Mouse (Mus musculus) liver, embryonic 12.5 days (tissue): Measurements from ENCODE around the gene Emsy. TPM values are rescaled to one million over a fixed set of nuclear protein-coding genes. Genes with fewer than 3 reads are reported as not detected.
A peak's percentile ranks its signal among the peaks of the same experiment; 100 is the strongest.

Source experiments
- ATAC-seq: fragments of 200-750 bp; cut with Nextera tagmentation; 2 replicates; pipeline ENCODE4 v1.8.0; 2017; ENCODE audit warnings: moderate number of reproducible peaks, mild to moderate bottlenecking, moderate library complexity
- H3K27ac ChIP-seq: fragments of 300-500 bp; sonication (generic); 2 replicates; pipeline ENCODE4 v1.5.1; 2016; ENCODE audit warnings: mild to moderate bottlenecking
- H3K27me3 ChIP-seq: fragments of 300-500 bp; sonication (generic); replicated peaks from 2 replicates; pipeline ENCODE4 v1.6.1; 2016; ENCODE audit warnings: mild to moderate bottlenecking, moderate library complexity
- H3K36me3 ChIP-seq: fragments of 300-500 bp; sonication (generic); 2 replicates; pipeline ENCODE4 v1.6.1; 2016; ENCODE audit warnings: mild to moderate bottlenecking, moderate library complexity
- H3K4me1 ChIP-seq: fragments of 300-500 bp; sonication (generic); 2 replicates; pipeline ENCODE4 v1.6.1; 2016
- H3K4me2 ChIP-seq: fragments of 300-500 bp; sonication (generic); 2 replicates; pipeline ENCODE4 v1.6.1; 2016; ENCODE audit warnings: mild to moderate bottlenecking, moderate library complexity
- H3K4me3 ChIP-seq: fragments of 300-500 bp; sonication (generic); 2 replicates; pipeline ENCODE4 v1.5.1; 2016; ENCODE audit warnings: mild to moderate bottlenecking, moderate library complexity
- H3K9ac ChIP-seq: fragments of 300-500 bp; sonication (generic); 2 replicates; pipeline ENCODE4 v1.6.1; 2016; ENCODE audit warnings: mild to moderate bottlenecking, moderate library complexity
- H3K9me3 ChIP-seq: fragments of 300-500 bp; sonication (generic); replicated peaks from 2 replicates; pipeline ENCODE4 v1.6.1; 2016; ENCODE audit warnings: mild to moderate bottlenecking, moderate library complexity
- WGBS: fragments of 180-500 bp; shearing (Covaris S2); methylation state at CpG from one replicate; pipeline ENCODE4 v1.1.7; 2016; ENCODE audit not compliant: insufficient replicate concordance; 5-methylcytosine and 5-hydroxymethylcytosine counted together
- polyA plus RNA-seq: library from polyadenylated mRNA; unstranded; fragments of >200 nt; fragmentation: Nextera tagmentation; extraction: Ambion mirVana; gene quantifications from 2 replicates; pipeline ENCODE4 v1.2.1, GENCODE M21; 2016

The Emsy gene
- polyA plus RNA-seq, 1 experiment from 2014 or later, result 10.4 TPM

DNA sequence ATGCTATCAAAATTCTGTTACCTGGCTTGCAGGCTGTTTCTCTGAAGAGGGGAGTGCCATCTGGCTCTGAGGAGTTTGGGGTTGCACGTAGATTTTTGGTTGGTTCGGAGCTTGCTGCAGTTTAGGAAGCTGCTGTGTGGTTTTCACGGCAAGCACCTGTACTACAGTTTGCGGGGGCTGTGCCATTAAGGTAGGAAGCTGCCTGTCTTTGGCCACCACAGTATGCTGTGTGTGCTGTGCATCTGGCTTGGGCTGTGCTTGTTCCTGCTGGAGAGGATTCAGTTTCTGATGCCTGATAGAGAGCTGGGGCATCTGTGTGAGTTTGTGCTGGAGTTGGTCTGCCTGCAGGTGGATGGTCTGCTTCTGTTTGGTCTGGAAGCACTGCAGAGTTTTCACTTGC lies 61.9 kb downstream of the Emsy start:
- no peak overlapping the region for H3K4me2 ChIP-seq
- no peak overlapping the region for H3K4me3 ChIP-seq
- H3K27me3 ChIP-seq, result no peaks in the 10 kb centered on the region
- H3K27ac ChIP-seq, result no peak overlapping the region
- WGBS, result 86% methylated on average over 4 of the region's 4 CpGs
- no peaks in the 10 kb centered on the region for H3K4me1 ChIP-seq
- no peak overlapping the region for H3K9ac ChIP-seq
- ATAC-seq, result no peak
- peaks cover 76% of the 10 kb centered on the region for H3K36me3 ChIP-seq
- H3K9me3 ChIP-seq, result no peaks in the 10 kb centered on the region

DNA sequence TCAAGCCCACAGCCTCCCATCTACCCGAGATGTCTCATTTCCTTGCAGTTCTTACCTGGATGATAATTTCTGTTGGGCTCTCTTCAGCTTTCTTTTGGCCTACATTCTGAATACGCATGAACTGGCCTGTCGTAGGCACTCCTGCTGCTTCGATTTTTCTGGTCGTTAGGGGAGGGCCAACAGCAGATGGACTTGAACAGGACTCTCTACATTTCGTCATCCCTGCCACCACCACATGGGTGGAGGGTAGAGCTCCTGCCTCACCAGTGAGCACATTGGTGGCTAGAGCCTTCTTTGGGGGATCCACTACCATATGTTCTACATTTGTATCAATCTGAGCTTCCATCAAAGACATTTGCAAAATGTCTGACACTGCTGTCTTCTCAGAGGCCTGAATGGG lies 63.3 kb downstream of the Emsy start:
- no peak for ATAC-seq
- no peaks in the 10 kb centered on the region for H3K4me1 ChIP-seq
- H3K36me3 ChIP-seq, result peaks cover 70% of the 10 kb centered on the region
- H3K9ac ChIP-seq, result no peak overlapping the region
- no peak overlapping the region for H3K4me2 ChIP-seq
- no peak overlapping the region for H3K27ac ChIP-seq
- H3K27me3 ChIP-seq, result no peaks in the 10 kb centered on the region
- WGBS, result 75% methylated on average over 6 of the region's 6 CpGs
- no peaks in the 10 kb centered on the region for H3K9me3 ChIP-seq
- H3K4me3 ChIP-seq, result no peak overlapping the region

DNA sequence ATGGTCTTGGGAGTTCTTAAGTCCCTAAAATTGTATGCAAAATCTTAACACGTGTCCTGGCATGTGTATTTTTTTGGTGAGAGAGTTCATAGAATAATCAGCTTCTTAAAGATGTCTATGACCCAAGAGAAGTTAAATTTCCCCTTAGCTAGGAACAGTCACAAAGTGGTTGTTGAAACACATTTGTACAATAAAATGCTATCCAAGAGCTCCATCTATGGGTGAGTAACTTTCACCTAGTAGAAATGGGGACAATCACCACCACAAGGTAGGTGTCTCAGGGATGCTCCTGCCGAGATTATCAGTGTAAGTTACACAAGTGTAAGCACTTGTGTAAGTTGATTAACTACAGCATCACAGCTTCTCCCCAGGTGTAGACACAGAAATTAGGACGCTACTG lies 67.6 kb downstream of the Emsy start:
- Histone ChIP-seq H3K9me3 (no peaks in the 10 kb centered on the region), H3K9ac (no peak overlapping the region), H3K27me3 (no peaks in the 10 kb centered on the region), H3K4me2 (no peak overlapping the region), H3K36me3 (peaks cover 39% of the 10 kb centered on the region), H3K4me3 (no peak overlapping the region), H3K27ac (no peak overlapping the region), H3K4me1 (no peaks in the 10 kb centered on the region)
- ATAC-seq, result no peak
- WGBS, result 66% methylated on average over 3 of the region's 3 CpGs

DNA sequence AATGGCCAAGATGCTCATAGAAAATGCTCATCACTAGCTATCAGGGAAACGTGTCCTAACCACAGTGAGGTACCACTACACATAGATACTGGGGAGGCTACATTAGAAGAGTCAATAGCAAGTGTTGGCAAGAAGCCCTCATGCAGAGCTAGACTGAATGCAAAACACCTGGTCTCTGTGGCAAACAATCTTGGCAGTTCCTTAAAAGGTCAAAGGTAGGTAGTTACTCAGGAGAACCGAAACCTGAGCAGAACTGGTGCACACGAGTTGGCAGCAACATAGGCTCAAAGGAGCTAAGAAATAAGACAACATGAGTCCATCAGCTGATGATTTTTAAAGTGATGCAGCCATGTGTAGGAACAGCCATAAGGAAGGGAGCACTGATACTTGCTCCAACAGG lies 70.3 kb downstream of the Emsy start:
- no peak overlapping the region for H3K4me2 ChIP-seq
- H3K27me3 ChIP-seq, result no peaks in the 10 kb centered on the region
- H3K36me3 ChIP-seq, result peaks cover 25% of the 10 kb centered on the region
- 73% methylated on average over 3 of the region's 3 CpGs for WGBS
- H3K9ac ChIP-seq, result no peak overlapping the region
- no peak overlapping the region for H3K4me3 ChIP-seq
- no peaks in the 10 kb centered on the region for H3K9me3 ChIP-seq
- ATAC-seq, result no peak
- no peak overlapping the region for H3K27ac ChIP-seq
- H3K4me1 ChIP-seq, result no peaks in the 10 kb centered on the region

DNA sequence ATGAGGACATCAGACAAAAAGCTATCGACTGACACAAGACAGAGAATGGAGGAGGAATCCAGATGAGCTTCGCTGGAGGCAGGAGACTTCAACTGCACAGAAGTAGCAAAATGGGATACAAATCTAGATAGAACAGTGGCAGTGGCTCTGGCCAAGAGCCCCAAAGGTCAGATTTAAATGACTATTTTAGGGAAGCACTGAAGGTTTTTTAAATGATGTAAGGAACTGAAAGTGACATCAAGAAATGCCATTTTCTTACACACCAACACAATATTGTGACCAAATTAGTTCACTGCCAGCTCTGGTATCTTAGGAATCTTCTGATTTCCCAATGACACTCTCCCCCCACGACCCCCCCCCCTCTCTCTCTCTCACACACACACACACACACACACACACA lies 72.0 kb downstream of the Emsy start:
- Histone ChIP-seq H3K27me3 (no peaks in the 10 kb centered on the region), H3K4me1 (no peaks in the 10 kb centered on the region), H3K4me2 (no peak overlapping the region), H3K36me3 (peaks cover 7% of the 10 kb centered on the region), H3K4me3 (no peak overlapping the region), H3K27ac (no peak overlapping the region), H3K9me3 (no peaks in the 10 kb centered on the region), H3K9ac (no peak overlapping the region)
- no peak for ATAC-seq
- WGBS, result 57% methylated on average over 3 of the region's 3 CpGs

DNA sequence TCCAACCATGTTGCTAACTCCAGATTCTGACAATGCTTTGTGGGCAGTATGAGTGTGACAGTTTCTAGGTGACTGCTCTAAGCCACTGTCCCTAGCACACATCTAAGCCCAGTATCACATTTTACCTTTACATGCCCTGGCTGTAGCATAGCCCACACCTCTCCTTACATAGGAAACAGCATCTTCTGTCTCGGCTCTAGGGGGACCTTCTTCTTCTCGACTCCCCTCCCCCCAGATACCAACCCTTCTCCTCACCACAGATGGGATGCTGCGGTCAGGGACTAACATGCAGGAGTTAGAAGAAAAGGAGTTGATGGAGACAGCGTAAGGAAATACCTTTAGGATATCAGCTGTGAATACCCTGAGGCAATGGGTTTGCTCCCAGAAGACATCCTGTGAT lies 75.3 kb downstream of the Emsy start:
- no peaks in the 10 kb centered on the region for H3K9me3 ChIP-seq
- H3K4me1 ChIP-seq, result no peaks in the 10 kb centered on the region
- H3K4me2 ChIP-seq, result no peak overlapping the region
- WGBS, result 60% methylated on average over 4 of the region's 4 CpGs
- H3K27me3 ChIP-seq, result no peaks in the 10 kb centered on the region
- no peak for ATAC-seq
- no peak overlapping the region for H3K4me3 ChIP-seq
- H3K9ac ChIP-seq, result no peak overlapping the region
- H3K36me3 ChIP-seq, result no peaks in the 10 kb centered on the region
- no peak overlapping the region for H3K27ac ChIP-seq

DNA sequence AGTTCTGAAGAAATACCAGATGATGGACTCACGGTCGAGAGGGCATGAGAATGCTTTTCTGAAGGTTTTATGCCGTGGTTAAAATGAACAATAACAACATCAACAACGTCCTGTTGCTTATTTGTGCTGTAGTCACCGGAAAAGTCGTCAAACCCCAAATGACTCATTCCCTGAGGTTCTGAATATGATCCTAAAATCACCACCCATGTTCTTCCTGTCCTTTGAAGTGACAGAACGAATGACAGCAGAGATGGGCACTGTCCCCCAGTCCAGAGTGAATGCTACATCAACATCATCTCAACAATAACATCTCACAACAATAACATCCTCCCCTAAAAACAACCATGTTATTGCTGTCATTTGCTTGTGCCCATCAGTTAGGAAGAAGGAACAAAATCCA lies 76.1 kb downstream of the Emsy start:
- WGBS, result 55% methylated on average over 7 of the region's 7 CpGs
- Histone ChIP-seq H3K27me3 (no peaks in the 10 kb centered on the region), H3K4me3 (no peak overlapping the region), H3K36me3 (no peaks in the 10 kb centered on the region), H3K4me1 (no peaks in the 10 kb centered on the region), H3K9me3 (no peaks in the 10 kb centered on the region), H3K4me2 (no peak overlapping the region), H3K9ac (no peak overlapping the region), H3K27ac (no peak overlapping the region)
- no peak for ATAC-seq

GRCm38 (mm10) chr7:98579731-98580130 lies 76.9 kb downstream of the Emsy start:
- 49% methylated on average over 6 of the region's 6 CpGs for WGBS
- Histone ChIP-seq H3K27me3 (no peaks in the 10 kb centered on the region), H3K36me3 (no peaks in the 10 kb centered on the region), H3K9me3 (no peaks in the 10 kb centered on the region), H3K4me3 (no peak overlapping the region), H3K4me2 (no peak overlapping the region), H3K9ac (no peak overlapping the region), H3K4me1 (0 out of 2 replicates have a peak, but pooled peaks cover 2% of the 10 kb centered on the region), H3K27ac (no peak overlapping the region)
- ATAC-seq, result no peak

DNA sequence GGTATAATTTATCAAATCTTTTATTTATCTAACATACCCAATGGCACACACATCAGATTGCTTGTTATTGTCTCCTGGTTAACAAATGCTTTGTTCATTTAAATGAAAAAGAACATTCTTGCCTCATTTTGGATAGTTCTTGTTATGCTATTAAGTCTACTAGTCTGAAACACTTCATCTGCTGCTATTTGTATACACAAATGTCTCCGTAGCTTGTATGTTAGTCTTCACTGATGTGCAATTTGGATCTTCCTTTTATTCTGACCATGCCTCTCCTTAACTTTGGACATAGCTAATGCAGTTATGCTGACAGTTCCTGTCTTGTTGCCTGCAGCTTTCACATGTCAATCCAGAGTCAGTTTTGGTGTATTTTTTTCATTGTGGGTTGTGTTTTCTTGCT lies 79.1 kb downstream of the Emsy start:
- ATAC-seq, result no peak
- WGBS, result 65% methylated on average over 1 of the region's 1 CpGs

DNA sequence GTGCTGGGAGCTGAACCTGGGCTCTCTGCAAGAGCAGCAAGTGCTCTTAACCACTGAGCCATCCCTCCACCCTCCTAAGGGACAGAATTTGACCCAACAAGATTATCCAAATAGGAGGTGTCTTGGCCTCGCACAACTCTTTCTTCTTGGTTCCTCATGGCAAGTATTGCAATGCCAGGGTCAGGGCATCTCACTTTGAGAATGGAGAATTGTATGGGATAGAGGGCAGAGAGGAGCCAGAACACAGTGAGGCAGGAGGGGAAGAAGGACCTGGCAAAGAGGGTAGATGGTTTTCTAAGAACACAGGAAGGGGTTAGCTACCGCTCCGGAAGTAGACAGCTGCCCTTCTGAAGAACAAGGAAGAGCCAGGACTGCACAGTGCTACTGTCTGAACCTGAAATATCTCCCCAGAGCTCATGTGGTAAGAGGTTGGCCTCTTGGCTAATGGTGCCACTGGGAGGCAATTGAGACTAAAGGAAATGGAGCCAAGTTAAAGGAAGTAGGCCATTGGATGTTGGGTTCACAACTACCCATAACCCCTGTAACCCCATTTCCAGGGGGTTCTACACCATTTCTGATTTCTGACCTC lies 80.8 kb downstream of the Emsy start:
- ATAC-seq, result no peak
- Histone ChIP-seq H3K9ac (no peak overlapping the region), H3K4me2 (no peak overlapping the region), H3K36me3 (no peaks in the 10 kb centered on the region), H3K9me3 (no peaks in the 10 kb centered on the region), H3K27me3 (no peaks in the 10 kb centered on the region), H3K4me3 (no peak overlapping the region), H3K4me1 (peaks cover 29% of the 10 kb centered on the region), H3K27ac (no peak overlapping the region)
- WGBS, result 83% methylated on average over 3 of the region's 3 CpGs

More for the DNA sequence above, 79.1 kb downstream of the Emsy start:
- Histone ChIP-seq H3K36me3 (no peaks in the 10 kb centered on the region), H3K27me3 (no peaks in the 10 kb centered on the region), H3K9me3 (no peaks in the 10 kb centered on the region), H3K27ac (no peak overlapping the region), H3K4me3 (no peak overlapping the region), H3K9ac (no peak overlapping the region), H3K4me1 (peaks cover 24% of the 10 kb centered on the region), H3K4me2 (no peak overlapping the region)

DNA sequence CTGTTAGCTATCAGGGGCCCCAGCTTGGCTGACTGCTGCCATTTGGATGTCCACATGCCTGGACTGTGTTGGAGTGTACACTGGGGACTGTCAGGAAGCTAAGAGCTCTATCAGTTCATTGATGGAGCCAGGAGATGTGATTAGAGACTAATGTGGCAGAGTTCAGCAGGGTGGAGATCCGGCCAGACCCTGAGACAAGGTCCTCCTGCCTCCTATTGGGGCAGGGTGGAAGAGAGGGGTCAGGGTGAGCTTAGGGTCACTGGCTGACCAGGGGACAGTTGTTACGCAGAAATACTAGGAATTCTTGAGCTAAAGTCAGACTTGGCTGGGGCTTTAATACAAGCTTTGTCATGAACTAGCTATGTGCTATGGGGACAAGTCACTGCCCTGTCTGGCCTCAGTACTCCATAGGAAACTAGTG lies 81.8 kb downstream of the Emsy start:
- WGBS, result 74% methylated on average over 2 of the region's 2 CpGs
- no peak overlapping the region for H3K27ac ChIP-seq
- ATAC-seq, result no peak

GRCm38 (mm10) chr7:98574271-98574670 lies 82.3 kb downstream of the Emsy start:
- no peak overlapping the region for H3K27ac ChIP-seq
- no peak overlapping the region for H3K4me2 ChIP-seq
- no peaks in the 10 kb centered on the region for H3K36me3 ChIP-seq
- H3K9ac ChIP-seq, result no peak overlapping the region
- peaks cover 29% of the 10 kb centered on the region for H3K4me1 ChIP-seq
- H3K27me3 ChIP-seq, result no peaks in the 10 kb centered on the region
- ATAC-seq, result no peak
- H3K9me3 ChIP-seq, result no peaks in the 10 kb centered on the region
- H3K4me3 ChIP-seq, result no peak overlapping the region
- 78% methylated on average over 7 of the region's 7 CpGs for WGBS

More for the DNA sequence above, 81.8 kb downstream of the Emsy start:
- Histone ChIP-seq H3K4me1 (peaks cover 29% of the 10 kb centered on the region), H3K27me3 (no peaks in the 10 kb centered on the region), H3K9ac (no peak overlapping the region), H3K36me3 (no peaks in the 10 kb centered on the region), H3K4me2 (no peak overlapping the region), H3K9me3 (no peaks in the 10 kb centered on the region), H3K4me3 (no peak overlapping the region)

DNA sequence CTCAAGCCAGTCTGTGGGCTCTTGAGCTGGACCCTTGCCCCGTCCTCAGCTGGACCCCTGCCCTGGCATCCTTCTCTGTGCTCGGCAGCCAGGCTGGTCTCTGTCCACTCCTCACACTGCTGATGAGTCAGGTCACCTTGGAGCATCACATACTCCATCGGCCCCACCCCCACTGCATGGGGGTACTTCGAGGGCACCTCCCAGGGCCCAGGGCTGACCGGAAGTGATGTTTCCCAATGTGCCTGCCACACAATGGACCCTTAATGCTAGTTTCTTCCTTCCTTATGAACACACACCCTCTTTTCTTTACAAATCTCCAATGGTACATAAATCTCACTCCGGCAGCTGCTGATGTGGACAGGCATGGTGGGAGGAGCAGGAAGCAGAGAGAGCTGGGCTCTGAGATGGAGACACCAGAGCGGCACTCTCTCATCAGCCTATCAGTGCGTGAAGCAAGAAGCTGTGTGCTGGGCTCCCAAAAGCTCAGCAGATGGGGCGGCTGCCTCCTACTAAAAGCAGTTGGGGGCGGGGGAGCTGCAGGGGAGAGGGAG lies 83.3 kb downstream of the Emsy start:
- no peaks in the 10 kb centered on the region for H3K27me3 ChIP-seq
- no peak overlapping the region for H3K4me2 ChIP-seq
- H3K27ac ChIP-seq, result peak overlapping the region; percentile 70
- 30% methylated on average over 10 of the region's 10 CpGs for WGBS
- peaks cover 29% of the 10 kb centered on the region for H3K4me1 ChIP-seq
- peak; percentile 27; the same call in 1 of the 2 replicates for ATAC-seq
- no peaks in the 10 kb centered on the region for H3K9me3 ChIP-seq
- no peak overlapping the region for H3K4me3 ChIP-seq
- no peak overlapping the region for H3K9ac ChIP-seq
- no peaks in the 10 kb centered on the region for H3K36me3 ChIP-seq
